Mouse (Mus musculus) 3134 (cell line): ENCODE measurements around the gene Dlk2.

ENCODE experiments used
- DNase-seq: peaks from one replicate; pipeline ENCODE4 v3.0.0-alpha.2; 2011; ENCODE audit warnings: low spot score; ENCODE audit not compliant: insufficient read length; ENCODE audit errors: extremely low read depth

Dlk2 gene

DNA sequence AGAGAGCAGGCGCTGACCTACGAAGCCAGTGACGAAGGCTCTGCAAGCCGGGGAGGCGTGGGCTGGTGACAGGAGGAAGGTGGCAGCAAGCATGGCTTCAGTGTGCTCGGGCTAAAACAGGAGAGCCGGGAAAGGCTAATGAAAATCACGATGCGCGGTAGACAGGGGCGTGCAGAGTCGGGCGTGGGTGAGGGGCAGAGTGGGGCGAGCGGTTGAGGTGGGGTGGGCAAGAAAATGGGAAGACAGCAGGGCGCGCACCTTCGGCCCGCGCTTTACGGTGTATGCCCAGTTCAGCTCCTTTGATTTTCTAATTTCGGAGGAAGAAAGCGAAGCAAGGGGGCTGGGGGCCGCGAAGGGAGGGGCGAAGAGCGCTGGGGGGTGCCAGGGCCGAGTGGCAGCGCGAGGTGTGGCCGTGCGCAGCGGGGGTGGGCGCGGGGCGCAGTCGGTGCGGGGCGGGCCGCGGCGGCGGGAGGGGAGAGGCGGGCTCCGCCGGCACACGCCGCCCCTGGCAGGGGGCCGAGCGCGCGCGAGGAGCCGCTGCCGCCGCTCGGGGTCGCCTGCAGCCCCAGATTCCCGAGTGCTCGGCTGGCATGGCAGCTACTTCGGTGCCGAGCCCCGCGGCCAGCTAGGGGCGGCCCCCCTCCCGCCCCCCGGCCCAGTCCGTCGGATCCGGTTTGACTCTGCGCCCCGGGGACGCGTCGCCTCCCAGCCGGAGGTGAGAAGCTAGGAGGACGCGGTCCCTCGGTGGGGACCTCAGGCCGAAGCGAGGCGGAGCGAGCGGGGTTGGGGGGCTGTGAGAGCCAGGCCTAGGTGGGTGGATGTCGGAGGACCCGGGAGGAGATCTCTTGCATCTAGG is at the start of gene Dlk2:
TSS of gene Dlk2 (plus strand) at position 58 of the 856 bp plus-strand sequence.
- DNase-seq = no peak

DNA sequence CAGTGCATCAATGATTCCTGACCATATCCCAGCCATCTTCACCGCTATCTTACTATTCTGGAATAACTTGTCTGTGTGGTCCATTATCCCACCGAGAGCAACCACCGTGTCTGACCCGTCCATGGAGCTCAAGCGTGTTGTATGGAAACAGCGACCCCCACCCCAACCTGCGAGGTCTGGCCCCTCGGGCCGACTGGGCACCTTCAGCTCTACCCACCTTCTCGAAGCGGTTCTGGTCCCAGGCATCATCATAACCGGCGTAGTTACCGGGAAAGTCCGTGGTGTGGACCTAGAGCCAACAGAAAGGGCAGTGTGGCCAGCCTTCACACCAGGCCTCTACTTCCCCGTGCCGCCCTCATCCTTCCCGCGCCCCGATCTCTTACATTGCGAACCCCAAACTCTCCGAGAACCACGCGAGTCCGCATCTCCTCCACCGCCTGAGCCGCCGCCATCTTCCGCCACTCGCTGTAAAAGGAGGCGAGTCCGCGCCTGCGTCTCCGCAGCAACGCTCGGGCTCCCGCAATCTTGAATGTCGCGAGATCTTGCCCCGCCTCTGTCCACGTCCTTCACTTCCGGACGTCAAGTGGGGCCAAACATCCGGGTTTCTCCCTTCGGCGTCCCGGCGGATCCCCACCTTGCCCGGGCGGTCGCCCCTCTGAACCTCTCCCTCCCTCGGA is 49.6 kb upstream of the Dlk2 start, which contains the start of the genes Polr1c and Yipf3:
TSS of gene Polr1c (minus strand) at position 543 of the 677 bp plus-strand sequence.
TSS of gene Yipf3 (plus strand) at position 569 of the 677 bp plus-strand sequence.
- DNase-seq = peak; percentile 91

DNA sequence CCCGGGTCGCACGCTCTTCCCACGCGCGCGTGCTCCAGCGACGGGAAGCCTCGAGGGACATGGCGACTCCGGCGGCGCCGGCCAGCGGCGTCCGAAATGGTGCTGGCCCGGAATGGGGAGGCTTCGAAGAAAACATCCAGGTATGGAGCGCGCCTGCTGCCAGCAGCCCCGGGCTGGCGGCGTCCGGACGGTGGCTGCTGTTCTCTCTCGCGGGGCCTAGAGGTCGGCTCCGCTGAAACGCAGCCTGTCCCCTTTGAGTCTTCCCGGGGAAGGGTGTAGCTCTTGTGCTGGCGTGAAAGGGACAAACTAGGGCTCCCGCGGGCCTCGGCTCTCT is 49.1 kb upstream of the Dlk2 start:
- no peak for DNase-seq

DNA sequence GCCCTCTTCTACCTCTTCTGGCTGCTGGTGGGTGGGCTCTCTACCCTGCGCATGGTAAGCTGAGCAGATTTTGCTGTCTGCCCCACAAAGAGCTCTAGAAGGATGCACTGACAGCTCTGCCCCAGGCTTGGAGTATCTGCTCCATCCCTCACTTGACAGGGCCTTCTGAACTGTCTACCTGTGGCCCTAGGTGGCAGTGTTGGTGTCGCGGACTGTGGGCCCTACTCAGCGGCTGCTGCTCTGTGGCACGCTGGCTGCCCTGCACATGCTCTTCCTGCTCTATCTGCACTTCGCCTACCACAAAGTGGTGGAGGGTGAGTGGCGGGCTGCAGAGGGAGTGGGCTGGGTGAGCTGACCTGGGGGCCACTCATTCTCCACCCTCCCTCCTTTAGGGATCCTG is 46.0 kb upstream of the Dlk2 start:
- DNase-seq = no peak

DNA sequence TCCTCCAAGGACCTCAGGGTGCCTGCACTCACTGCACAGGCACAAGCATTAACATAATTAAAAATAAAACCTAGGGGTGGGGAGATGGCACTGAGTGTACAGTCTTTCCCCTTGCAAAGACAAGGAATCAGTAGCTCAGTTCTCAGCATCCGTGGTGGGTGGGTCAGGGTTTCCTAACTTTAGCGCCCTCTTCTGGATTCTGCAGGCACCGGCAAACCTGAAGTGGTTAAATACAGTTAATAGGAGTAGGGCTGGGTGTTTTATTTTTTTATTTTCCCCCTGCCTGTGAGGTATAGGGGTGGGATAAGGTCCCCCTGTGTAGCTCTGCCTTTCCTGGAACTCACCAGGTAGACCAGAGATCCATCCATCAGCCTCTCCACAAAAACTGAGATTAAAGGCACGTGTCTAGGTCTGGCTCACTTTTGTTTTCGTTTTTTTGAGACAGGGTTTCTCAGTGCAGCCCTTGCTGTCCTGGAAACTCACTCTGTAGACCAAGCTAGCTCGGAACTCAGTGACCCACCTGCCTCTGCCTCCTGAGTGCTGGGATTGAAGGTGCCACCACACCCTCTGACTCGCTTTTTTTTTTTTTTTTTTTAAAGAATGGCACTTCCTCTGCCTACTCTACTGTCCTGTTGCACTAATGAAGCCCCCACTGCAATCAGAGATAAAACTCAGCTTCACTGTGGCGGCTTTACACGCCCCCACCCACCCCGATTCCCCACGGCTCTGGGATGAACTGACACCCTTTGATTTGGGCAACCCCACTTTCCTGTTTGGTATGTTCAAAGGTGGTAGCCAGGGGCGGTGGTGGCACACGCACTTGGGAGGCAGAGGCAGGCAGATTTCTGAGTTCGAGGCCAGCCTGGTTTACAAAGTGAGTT is 44.4 kb upstream of the Dlk2 start:
- DNase-seq = no peak

DNA sequence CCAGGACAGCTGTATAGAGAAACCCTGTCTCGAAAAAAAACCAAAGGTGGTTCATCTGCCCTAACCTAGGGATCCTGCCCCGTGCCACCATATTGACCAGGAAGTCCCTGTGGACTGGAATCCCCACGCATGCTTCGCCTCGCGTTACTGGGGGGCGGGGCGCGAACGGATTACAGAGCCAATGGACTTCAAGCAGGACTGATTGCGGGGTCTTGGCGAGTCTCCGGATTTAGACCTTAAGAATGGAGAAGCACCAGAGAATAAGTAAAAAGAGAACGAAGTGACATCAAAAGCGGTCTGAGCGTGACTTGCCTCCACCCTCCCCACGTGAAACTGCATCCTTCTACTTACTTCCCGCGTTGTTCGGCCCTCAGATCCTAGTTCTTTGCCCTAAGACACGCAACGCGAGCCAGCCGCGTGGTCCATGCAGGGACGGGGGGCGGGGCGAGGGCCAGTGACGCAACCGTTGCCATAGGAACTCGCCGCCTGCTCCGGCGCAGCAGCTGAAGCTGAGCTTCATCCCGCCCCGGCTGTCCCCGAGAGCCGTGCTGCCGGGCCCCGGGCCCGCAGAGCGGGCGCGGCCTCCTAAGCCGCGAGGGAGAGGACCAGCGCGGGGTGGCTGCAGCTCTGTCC is 43.7 kb upstream of the Dlk2 start, which contains the start of gene Lrrc73:
TSS of gene Lrrc73 (plus strand) at position 80 of the 633 bp plus-strand sequence.
- peak; percentile 86 for DNase-seq

DNA sequence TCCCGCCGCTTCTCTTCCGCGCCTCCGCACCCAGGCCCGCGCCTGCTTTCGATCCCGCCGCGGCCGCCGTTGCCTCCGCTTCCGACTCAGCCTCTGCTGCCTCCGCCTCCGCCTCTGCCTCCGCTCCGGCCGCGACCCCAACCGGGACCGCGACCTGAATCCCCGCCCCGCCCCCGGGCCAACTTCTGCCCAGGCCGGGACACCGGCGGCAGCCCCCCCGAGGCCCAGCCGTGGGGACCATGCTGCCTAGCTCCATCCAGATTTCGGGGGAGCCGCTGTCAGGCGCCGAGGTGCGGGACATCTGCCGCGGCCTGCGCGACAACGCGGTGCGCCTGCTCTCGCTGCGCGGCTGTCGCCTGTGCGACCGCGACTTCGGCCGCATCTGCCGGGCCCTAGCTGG is 43.1 kb upstream of the Dlk2 start:
- no peak for DNase-seq

DNA sequence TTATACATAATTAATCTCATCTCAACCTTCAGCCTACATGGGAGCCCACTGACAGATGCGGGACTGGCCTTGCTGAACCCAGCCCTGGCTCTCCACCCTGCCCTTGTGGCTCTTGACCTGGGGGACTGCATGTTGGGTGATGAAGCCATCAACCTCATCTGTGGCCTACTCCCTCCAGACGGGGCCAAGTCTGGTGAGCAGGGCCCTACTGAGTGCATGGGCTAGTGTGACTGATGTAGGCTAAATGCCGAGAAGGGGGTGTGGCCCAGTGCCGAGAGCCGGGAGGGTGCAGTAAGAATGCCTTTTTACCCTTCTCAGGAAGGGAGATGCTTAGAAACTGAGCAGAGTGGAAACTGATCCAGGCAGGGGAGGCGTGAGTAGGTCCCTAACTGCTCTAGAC is 42.1 kb upstream of the Dlk2 start:
- no peak for DNase-seq

DNA sequence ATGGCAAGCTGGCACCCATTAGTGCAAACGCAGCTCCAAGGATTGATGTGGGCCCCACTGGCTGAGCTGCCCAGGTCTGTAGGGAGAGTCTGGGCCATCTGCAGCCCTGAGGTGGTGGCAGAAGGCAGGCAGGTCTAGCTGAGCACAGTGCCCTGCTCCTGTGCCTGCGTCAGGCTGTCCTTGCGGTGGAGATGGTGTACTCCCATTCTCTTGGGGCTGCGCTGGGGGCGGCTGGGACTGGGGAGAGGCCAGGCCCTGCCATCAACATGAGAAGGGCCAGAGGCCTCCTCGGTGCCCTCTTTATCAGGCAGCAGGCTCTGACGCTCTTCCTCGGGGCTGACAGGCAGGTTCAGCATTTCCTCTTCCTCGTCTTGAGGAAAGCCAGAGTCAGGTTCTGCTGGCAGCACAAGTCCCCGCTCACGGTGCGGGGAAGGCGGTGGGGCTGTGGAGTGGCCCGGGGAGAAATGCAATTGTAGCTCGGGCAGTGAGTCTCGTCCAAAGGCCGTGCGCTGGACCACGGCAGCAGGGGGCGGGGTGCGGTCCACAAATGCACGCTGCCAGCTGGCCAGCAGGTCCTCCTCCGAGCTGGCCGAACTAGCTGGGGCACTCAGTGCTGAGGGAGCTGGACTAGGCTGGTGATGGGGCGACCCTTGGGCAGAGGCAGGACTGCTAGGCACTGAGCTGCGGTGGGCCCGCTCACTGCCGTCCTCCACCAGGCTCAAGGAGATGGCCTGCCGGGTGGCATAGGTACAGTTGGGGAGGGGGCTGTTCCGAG is 38.8 kb upstream of the Dlk2 start:
- no peak for DNase-seq

DNA sequence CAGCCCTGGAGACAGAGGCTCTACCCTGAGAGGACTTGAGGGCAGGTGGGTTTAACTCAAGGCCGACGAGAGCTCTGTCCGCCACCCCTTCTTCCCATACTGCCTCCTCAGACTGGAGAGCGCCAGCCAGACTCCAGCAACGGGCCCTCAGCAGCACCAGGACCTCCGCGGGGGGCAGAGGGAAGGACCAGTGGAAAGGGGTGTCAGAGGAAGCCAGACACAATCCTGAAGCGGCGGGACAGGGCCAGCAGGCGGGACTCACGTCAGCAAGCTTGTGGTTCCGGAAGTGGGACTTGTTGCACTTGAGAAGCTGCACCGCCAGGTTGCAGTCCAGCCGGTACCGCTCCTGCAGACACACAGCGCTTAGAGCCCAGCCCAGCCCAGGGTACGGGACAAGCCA is 37.5 kb upstream of the Dlk2 start:
- no peak for DNase-seq

DNA sequence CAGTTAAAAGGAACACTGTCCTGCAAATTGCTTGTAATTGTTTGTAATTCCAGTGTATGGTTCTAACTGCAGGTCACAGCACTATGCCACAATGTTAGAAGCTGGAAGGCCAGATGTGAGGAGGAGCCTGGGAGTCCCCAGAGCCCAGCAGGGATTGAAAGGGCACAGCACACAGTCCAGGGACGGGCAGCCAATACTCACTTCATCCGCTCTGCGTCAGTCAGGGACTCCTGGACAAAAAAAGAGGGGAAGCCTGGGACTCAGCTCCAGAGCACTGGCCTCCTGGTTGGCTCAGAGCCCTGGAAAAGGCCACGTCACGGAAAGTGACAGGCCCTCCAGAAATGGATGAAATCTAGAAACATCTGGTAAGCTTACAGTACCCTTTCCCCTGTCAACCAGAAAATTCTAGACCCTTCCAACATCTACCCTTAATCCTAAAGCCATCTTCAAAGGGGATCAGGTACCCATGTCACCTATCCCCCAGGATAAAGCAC is 35.0 kb upstream of the Dlk2 start:
- no peak for DNase-seq

DNA sequence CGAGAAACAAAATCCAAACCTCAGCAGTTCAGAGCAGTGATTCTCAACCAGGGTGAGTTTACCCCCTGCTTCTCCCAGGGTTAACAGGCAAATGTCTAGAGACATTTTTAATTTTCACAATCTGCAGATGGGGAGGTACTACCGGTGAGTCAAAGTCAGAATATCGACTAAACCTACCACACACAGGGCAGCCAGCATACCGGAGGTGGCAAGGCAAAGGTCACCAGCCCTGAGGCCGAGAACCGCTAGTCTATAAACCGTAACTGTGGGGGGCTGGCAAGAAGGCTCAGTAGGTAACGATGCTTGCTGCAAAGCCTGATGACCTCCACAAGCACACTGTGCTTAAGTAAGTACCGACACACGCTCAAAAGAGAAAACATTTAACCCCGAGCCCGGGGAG is 31.7 kb upstream of the Dlk2 start:
- no peak for DNase-seq

DNA sequence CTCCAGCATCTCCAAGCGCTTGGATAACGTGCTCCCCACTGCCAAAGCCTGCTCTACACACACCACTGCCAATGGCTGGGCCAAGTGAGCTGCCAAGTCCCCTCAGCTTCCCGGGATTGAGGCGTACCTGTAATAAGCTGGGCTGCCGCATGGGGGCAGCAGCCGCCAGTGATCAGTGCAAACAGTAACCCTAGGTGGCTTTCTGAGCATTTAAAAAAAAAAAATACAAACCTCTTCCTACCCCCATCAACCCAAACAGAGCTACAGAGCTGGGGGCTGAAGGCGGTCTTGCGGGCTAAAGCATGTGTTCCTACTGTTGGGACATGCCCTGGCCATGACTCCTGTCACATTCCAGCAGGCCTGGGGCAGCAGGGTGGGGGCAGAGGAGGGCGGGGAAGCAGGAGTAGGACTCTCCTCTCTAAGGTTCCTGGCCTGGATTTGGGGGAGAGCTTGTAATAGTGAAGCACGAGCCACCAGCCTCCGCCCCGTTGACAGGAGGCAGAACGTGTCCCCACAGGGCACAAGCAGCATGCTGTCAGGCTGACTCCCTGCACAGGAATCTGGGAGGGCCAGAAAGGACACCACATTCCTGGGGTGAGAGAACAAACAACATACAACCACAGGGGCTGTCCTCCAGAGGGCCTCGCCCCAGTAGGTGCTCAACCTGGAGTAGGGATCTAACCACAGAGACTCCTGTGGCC is 31.2 kb upstream of the Dlk2 start:
- peak; percentile 88 for DNase-seq

DNA sequence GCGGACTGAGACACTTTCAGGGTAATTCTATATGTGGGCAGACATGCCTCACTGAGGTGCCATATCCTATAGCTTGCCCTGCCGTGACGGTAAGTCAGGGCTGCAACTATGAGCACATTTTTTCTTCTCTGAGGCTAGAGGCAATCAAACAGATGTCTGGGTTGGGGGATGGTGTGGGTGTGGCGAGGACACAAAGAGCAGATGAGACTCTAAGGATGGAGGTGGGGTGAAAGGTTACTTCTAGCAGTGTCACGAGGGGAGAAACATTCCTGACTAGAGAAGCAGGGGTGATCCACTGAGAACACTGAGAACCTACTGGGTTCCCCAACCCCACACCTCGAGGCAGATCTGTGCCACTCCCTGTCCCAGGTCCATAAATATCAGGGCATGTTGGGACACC is 30.2 kb upstream of the Dlk2 start:
- no peak for DNase-seq

DNA sequence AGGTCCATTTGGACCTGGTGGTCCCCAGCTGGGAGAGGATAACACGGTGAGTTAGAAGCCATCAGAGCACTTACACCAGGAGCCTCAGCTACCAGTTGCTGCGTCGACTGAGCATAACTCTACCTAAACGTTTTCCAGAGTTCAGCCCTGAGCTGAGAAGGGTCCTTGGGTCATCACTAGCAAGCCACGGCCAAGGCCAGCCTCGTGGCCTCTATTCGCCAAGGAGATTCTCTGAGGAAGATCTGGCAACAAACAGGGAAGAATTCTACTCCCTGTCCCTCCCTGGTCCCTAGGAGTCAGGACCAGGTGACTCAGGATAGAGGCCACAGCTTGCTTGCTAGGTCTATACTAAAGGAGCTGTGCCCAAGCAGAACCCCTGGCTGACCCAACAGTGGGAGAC is 29.7 kb upstream of the Dlk2 start:
- DNase-seq = no peak

DNA sequence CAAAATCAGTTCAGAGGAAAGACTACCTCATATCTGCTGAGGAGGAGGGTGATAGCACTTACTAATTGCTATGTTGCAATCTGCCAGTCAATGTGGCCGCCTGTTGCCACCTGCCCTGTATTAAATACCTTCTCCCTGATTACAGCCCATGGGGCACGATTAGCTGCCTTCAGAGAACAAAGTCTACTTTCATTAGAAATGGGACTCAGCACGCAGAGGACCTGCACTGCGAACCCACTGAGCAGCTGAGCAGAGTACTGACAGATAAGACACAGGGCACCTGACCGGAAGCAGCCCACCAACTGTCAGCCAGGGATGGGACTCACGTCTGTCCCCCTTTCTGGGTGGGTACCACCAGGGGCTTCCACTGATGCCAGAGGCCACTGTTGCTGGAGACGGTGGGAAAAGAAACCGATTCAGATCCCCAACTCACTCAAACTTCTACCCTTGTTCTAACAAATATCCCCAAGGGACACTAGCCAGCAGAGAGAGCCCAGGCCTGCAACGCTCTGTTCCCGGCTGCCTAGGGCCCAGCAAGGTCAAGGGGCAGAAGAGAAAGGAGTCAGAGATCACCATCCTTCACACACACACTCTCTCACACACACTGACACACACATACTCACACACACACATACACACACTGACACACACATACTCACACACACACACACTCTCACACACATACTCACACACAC is 29.0 kb upstream of the Dlk2 start:
- no peak for DNase-seq

DNA sequence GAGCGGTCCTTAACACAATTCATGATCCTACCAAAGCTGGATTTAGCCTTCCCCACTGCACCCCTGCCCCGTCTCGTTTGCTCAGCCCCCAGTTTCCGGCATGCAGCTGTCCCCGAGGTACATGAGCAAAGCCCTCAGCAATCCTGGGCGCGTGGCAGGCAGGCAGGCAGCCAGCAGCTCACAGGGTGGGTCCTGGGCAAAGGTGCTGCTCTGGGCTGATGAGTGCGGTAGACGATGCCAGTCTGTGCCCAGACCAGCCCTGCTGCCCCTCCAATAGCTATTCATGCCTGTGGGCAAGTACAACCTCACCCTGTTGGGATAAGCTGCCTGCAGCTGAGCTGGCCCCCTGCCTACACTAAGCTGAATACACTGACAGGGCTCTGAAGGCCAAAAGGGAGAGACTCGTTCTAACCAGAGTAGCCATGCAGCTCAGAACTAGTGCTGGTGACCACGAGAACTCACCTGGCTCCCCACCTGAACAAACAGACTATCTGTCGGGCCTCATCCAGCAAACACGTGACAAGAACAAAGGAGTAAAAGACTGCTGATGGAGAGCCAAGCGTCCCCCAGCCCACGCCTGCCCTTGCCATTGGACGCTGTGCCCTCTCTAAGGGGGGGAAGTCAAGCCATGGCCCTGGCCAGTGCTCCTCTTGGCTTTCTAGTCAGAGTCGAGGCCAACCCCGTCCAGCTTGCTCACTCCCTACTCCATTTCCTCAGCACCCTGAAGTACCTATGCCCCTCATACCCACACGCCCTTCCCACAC is 27.3 kb upstream of the Dlk2 start:
- DNase-seq = peak; percentile 94

DNA sequence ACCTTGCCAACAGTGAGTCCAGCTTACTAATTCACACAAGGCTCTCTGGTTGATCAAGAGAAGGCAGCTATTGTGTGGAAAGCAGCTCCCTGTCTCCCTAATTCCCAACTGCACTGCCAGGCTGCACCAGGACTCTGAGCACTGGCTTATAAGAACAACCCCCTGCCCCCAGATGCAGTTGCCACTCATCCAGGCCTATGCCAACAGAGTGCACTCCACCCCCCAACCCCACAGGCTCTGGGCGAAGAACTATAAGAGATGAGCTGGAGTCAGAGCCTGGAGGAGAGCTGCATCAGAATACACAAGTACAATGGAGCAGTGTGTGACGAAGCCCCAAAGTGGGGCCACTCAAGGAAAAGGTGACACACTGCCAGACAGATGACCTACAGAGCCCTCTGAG is 25.2 kb upstream of the Dlk2 start:
- DNase-seq = no peak
